Mouse (Mus musculus) myocyte (in vitro differentiated cells): ENCODE data around the gene Tesc. TPM values are rescaled to one million over a fixed set of nuclear protein-coding genes. Genes with fewer than 3 reads are reported as not detected.

Experiments used
- H3K27me3 ChIP-seq: one replicate; pipeline ENCODE4 v1.6.1; 2011; ENCODE audit not compliant: control insufficient read depth, insufficient read depth, insufficient read length
- H3K36me3 ChIP-seq: one replicate; pipeline ENCODE4 v1.6.1; 2011; ENCODE audit not compliant: control insufficient read depth, insufficient read depth
- H3K4me2 ChIP-seq: one replicate; pipeline ENCODE4 v1.6.1; 2011; ENCODE audit warnings: low read depth, control low read depth
- H3K4me3 ChIP-seq: one replicate; pipeline ENCODE4 v1.5.1; 2011; ENCODE audit warnings: mild to moderate bottlenecking, control low read depth, moderate library complexity
- H3K79me2 ChIP-seq: one replicate; pipeline ENCODE4 v1.6.1; 2011; ENCODE audit not compliant: control insufficient read depth, insufficient read depth
- H3ac ChIP-seq: one replicate; pipeline ENCODE4 v1.6.1; 2011; ENCODE audit not compliant: control insufficient read depth, insufficient read length
- CEBPB ChIP-seq: IDR thresholded peaks from 2 replicates; pipeline ENCODE4 v1.6.1; 2011; ENCODE audit warnings: mild to moderate bottlenecking, moderate library complexity; ENCODE audit not compliant: poor library complexity, insufficient read depth, severe bottlenecking
- E2F4 ChIP-seq: IDR thresholded peaks from one replicate; pipeline ENCODE4 v1.6.1; 2011; ENCODE audit warnings: mild to moderate bottlenecking, control low read depth, moderate library complexity; ENCODE audit not compliant: insufficient read depth
- MAX ChIP-seq: IDR thresholded peaks from one replicate; pipeline ENCODE4 v1.6.1; 2011; ENCODE audit warnings: low read depth, mild to moderate bottlenecking, control low read depth
- MYOD1 ChIP-seq, 3 experiments: IDR thresholded peaks; one replicate each; pipeline ENCODE4 v1.6.1; 2011; ENCODE audit warnings: control low read depth in 2 of 3, low read depth in 2 of 3, mild to moderate bottlenecking in 2 of 3, moderate library complexity in 1 of 3; ENCODE audit not compliant: insufficient read length in 2 of 3, control insufficient read depth in 1 of 3
- MYOG ChIP-seq, 3 experiments: IDR thresholded peaks; one replicate each; pipeline ENCODE4 v1.6.1; 2011; ENCODE audit warnings: control low read depth in 2 of 3, low read depth in 2 of 3, mild to moderate bottlenecking in 2 of 3; ENCODE audit not compliant: insufficient read length in 2 of 3, control insufficient read depth in 1 of 3, insufficient read depth in 1 of 3
- POLR2A ChIP-seq: IDR thresholded peaks from one replicate; pipeline ENCODE4 v1.6.1; 2011; ENCODE audit warnings: low read depth, mild to moderate bottlenecking, control low read depth, moderate library complexity; ENCODE audit not compliant: insufficient read length
- POLR2AphosphoS2 ChIP-seq: IDR thresholded peaks from one replicate; pipeline ENCODE4 v1.6.1; 2011; ENCODE audit warnings: low read depth, control low read depth; ENCODE audit not compliant: insufficient read length
- REST ChIP-seq: IDR thresholded peaks from one replicate; pipeline ENCODE4 v1.6.1; 2011; ENCODE audit warnings: mild to moderate bottlenecking, control low read depth, moderate library complexity; ENCODE audit not compliant: insufficient read depth, insufficient read length
- SRF ChIP-seq: IDR thresholded peaks from one replicate; pipeline ENCODE4 v1.6.1; 2011; ENCODE audit warnings: low read depth; ENCODE audit not compliant: control insufficient read depth, insufficient read length
- TCF12 ChIP-seq: IDR thresholded peaks from one replicate; pipeline ENCODE4 v1.6.1; 2011; ENCODE audit warnings: mild to moderate bottlenecking, control low read depth; ENCODE audit not compliant: poor library complexity, insufficient read depth, severe bottlenecking
- TCF3 ChIP-seq: IDR thresholded peaks from one replicate; pipeline ENCODE4 v1.6.1; 2011; ENCODE audit warnings: low read depth, control low read depth; ENCODE audit not compliant: insufficient read length
- USF1 ChIP-seq: IDR thresholded peaks from one replicate; pipeline ENCODE4 v1.6.1; 2011; ENCODE audit warnings: low read depth, mild to moderate bottlenecking, control low read depth, moderate library complexity
- polyA plus RNA-seq: library from polyadenylated mRNA; unstranded; fragments of >200 nt; fragmentation: generic; extraction: Trizol; gene quantifications from one replicate; pipeline ENCODE4 v1.2.1, GENCODE M21; 2012; ENCODE audit warnings: missing spikeins

Gene Tesc
- polyA plus RNA-seq, 1 experiment: 3.1 TPM

GRCm38 (mm10) chr5:118105536-118105935, 78.0 kb downstream of the Tesc start:
- no peaks in the 10 kb centered on the region for H3K36me3 ChIP-seq
- H3K4me2 ChIP-seq: no peak overlapping the region
- H3K4me3 ChIP-seq: no peak overlapping the region
- TF ChIP-seq SRF: no peak
- TF ChIP-seq MYOD1 (IDR thresholded peaks at IDR 0.05; ENCODE audit: control insufficient read depth in 1 of 3, insufficient read length in 2 of 3, low read depth in 2 of 3): no peak
- no peak for TF ChIP-seq REST
- TF ChIP-seq TCF12: no peak
- no peak for TF ChIP-seq TCF3
- no peak for TF ChIP-seq MYOG (IDR thresholded peaks at IDR 0.05; ENCODE audit: control insufficient read depth in 1 of 3, insufficient read depth in 1 of 3, insufficient read length in 2 of 3, low read depth in 2 of 3)
- TF ChIP-seq POLR2AphosphoS2: no peak
- TF ChIP-seq CEBPB: no peak
- no peak for TF ChIP-seq MAX
- no peak for TF ChIP-seq E2F4
- TF ChIP-seq POLR2A: no peak
- TF ChIP-seq USF1: no peak
- H3K27me3 ChIP-seq: no peaks in the 10 kb centered on the region
- no peak overlapping the region for H3ac ChIP-seq
- no peaks in the 10 kb centered on the region for H3K79me2 ChIP-seq

DNA sequence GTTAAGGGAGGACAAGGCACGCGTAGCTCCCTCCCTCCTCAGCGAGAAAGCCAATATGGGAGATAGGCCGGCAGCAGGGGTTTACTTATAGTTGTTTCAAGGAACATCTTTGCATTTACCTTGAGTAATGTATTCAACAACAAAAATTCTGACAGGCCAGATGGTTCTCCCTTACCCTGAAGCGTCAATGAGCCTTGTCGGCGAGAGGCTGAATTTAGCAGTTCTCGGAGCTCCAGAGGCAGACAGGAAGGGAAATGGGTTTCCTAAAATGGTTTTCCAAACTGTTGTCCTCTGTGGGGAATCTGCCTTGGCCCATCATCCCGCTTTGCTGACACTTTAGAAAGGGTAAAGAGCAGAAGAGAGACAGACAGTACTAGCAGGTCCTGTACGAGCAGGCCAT, 79.1 kb downstream of the Tesc start:
- no peaks in the 10 kb centered on the region for H3K79me2 ChIP-seq
- H3K36me3 ChIP-seq: peaks cover 7% of the 10 kb centered on the region
- no peak overlapping the region for H3K4me3 ChIP-seq
- no peak overlapping the region for H3ac ChIP-seq
- TF ChIP-seq REST (no peak), POLR2AphosphoS2 (no peak), USF1 (no peak), CEBPB (no peak), SRF (no peak), MYOG (IDR thresholded peaks at IDR 0.05; ENCODE audit: control insufficient read depth in 1 of 3, insufficient read depth in 1 of 3, insufficient read length in 2 of 3, low read depth in 2 of 3) (no peak), TCF12 (no peak), E2F4 (no peak)
- H3K4me2 ChIP-seq: no peak overlapping the region
- H3K27me3 ChIP-seq: no peaks in the 10 kb centered on the region

DNA sequence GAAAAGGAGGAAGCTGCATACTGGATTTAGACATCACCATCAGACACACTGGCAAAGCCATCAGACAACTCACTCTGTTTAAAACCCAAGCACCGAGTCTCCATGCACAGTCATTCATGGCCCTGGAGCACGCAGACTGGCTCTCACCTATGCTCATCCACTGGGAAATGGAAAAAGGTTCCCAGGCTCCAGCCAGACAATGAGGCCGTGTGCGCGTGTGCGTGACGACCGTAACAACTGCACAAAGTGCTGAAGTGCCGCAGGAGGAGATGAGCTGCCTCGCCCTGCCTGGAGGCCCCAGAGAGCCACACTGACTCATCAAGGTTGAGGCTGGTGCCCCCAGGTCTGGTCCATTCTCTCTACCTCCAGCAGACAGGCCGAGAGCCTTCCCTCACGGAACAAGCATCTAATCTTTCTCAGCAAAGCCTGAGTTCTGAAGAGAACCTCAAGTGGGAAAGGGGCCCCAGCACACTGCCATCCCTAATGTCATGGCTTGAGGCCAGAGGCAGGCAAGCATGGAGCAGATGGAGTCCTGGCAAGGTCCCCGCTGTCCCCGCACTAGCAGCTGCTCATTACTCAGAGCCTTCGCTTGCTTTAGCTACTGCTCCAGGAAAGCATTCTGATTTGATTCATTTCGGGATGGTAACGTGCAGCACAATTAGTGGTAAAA, 80.7 kb downstream of the Tesc start:
- TF ChIP-seq MYOD1 (IDR thresholded peaks at IDR 0.05; ENCODE audit: control insufficient read depth in 1 of 3, insufficient read length in 2 of 3, low read depth in 2 of 3) (peak in 2 of 3 experiments; percentile 9 to 58), TCF3 (no peak), SRF (no peak), MYOG (IDR thresholded peaks at IDR 0.05; ENCODE audit: control insufficient read depth in 1 of 3, insufficient read depth in 1 of 3, insufficient read length in 2 of 3, low read depth in 2 of 3) (peak in 1 of 3 experiments; percentile 58), MAX (no peak)
- Histone ChIP-seq H3K79me2 (no peaks in the 10 kb centered on the region), H3K36me3 (peaks cover 7% of the 10 kb centered on the region), H3K4me2 (no peak overlapping the region), H3K27me3 (no peaks in the 10 kb centered on the region), H3K4me3 (no peak overlapping the region), H3ac (no peak overlapping the region)

DNA sequence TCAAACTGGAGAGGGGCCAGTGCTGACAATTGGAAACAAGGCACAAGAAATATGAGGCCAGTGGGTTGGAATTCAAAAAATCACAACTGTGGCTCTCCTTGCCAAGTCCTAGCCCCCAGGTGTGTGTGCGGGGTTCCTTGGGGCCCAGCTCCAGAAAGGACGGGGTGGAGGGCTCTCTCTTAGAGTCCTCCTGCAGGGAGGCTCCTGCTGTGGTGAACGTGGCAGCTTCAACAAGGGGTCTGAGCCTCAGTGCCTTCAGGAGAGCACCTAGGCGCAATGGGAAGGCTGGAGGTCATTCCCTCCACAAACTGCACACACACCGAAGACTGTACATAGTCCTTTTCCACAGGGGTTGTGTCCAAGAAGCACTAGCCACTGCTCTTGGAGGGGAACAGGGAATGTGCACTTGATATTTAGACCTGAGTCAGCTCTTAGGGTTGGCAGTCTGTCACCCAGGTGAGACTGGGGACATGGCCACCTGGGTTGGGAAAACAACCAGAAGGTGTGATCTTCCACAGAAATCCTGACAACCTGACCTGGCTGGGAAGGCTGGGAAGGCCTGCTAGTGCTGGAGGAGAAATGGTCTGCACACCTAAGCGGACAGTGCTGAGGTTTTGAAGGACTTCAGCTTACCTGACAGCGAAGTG, 81.4 kb downstream of the Tesc start:
- Histone ChIP-seq H3K4me3 (no peak overlapping the region), H3K4me2 (no peak overlapping the region), H3K36me3 (peaks cover 7% of the 10 kb centered on the region), H3K27me3 (no peaks in the 10 kb centered on the region), H3K79me2 (no peaks in the 10 kb centered on the region), H3ac (no peak overlapping the region)
- TF ChIP-seq TCF3 (no peak), CEBPB (no peak), E2F4 (no peak), MYOD1 (IDR thresholded peaks at IDR 0.05; ENCODE audit: control insufficient read depth in 1 of 3, insufficient read length in 2 of 3, low read depth in 2 of 3) (no peak), MAX (no peak), SRF (no peak), POLR2AphosphoS2 (no peak), MYOG (IDR thresholded peaks at IDR 0.05; ENCODE audit: control insufficient read depth in 1 of 3, insufficient read depth in 1 of 3, insufficient read length in 2 of 3, low read depth in 2 of 3) (no peak), USF1 (no peak), REST (no peak), TCF12 (no peak), POLR2A (no peak)

Other genes starting within 250 kb of the Tesc start
- gene Nos1, start 246.7 kb upstream of the Tesc start, polyA plus RNA-seq: 0.30 TPM
- 9.9 TPM for gene Fbxo21, start 51.0 kb upstream of the Tesc start, polyA plus RNA-seq
- gene Fbxw8, start 127.7 kb downstream of the Tesc start, polyA plus RNA-seq: 65.5 TPM
- 0.02 TPM for gene Hrk, start 136.9 kb downstream of the Tesc start, polyA plus RNA-seq
- gene Rnft2, start 217.4 kb downstream of the Tesc start, polyA plus RNA-seq: 2.1 TPM
- gene 2410131K14Rik, start 217.5 kb downstream of the Tesc start, polyA plus RNA-seq: 5.7 TPM